ENCODE assay signal across 16 mouse cellular contexts in the genomic region with DNA sequence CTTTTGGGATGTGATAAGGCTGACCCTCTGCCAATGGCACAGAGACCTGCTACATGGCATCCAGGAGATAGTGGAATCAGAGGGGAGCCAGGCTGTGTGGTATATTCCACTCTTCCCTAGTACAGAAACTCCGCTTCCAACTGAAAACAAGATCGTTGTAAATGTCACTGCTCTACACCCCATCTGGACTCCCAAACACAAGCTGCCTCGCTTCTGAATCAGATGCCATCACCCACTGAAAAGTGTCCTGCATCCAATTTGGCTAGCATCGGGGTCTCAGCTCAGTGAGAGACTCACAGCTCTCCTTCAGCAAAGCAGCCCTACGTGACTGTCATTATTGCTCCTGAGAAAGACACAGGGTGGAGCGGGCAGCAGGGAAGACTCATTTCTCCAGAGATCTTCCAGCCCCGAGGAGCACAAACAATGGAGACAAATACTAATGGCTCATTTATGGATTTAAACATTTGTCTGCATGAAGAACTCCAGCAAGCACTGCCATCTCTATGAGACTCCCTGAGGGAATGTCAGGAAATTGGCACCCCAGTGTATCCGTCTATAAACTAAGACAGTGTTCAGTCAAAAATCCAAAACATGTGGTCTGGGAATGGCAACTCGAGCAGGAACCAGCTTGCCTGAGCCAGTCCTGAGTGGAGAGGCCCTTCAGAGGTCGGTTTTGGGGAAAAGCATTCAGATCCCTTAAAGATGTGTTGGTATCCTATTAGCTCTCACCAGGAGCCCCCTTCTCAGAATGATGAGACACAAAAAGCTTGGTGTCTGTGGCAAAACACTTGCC. TPM values are rescaled to one million over a fixed set of nuclear protein-coding genes. Genes with fewer than 3 reads are reported as not detected.
A peak's percentile ranks its signal among the peaks of the same experiment; 100 is the strongest.
DNase-seq lines count a peak whose midpoint lies in the region; ATAC-seq lines count a peak whose summit lies in the region.
"Had no signal": no experiment of that assay in that cellular context is flagged by ENCODE, and none has a peak within 500 bp of the region (broad histone marks: within the 10 kb centered on the region; RNA-seq: fewer than 3 reads in every experiment).

No protein-coding gene starts in this region.

- intact Hi-C loops in heart, postnatal 10 days (cut with DNase I) = no loop called here

- no peak overlapping the region for H3K4me2 ChIP-seq in embryonic facial prominence, embryonic 15.5 days (replicated peaks)

- WGBS in heart, embryonic 10.5 days = 69% methylated on average over 10 of the region's 10 CpGs
- WGBS in embryonic facial prominence, embryonic 15.5 days = 33% methylated on average over 10 of the region's 10 CpGs

- H3K27ac ChIP-seq in heart, embryonic 10.5 days = no peak overlapping the region
- H3K27ac ChIP-seq in embryonic facial prominence, embryonic 15.5 days (replicated peaks) = peak overlapping the region; percentile 17; the same call in 1 of the 2 replicates
- H3K27ac ChIP-seq: kidney, postnatal 0 days; liver, embryonic 14.5 days; stomach, postnatal 0 days had no signal

- no peak for ATAC-seq in embryonic facial prominence, embryonic 15.5 days (ENCODE audit: insufficient number of reproducible peaks, low FRiP score, low TSS enrichment, low read depth)

- no peaks in the 10 kb centered on the region for H3K27me3 ChIP-seq in heart, embryonic 10.5 days (ENCODE audit: insufficient read depth, poor library complexity, severe bottlenecking)
- no peaks in the 10 kb centered on the region for H3K27me3 ChIP-seq in embryonic facial prominence, embryonic 15.5 days
- H3K27me3 ChIP-seq: CH12.LX had no signal

- H3K36me3 ChIP-seq in heart, embryonic 10.5 days = no peaks in the 10 kb centered on the region
- no peaks in the 10 kb centered on the region for H3K36me3 ChIP-seq in embryonic facial prominence, embryonic 15.5 days

- peak; percentile 67 for DNase-seq in heart, embryonic 10.5 days (ENCODE audit: low spot score)
- DNase-seq in heart, postnatal 10 days = no peak
- DNase-seq in layer of hippocampus, postnatal 10 days (ENCODE audit: low spot score in 2 of 2) = peak; percentile 57 to 64
- DNase-seq in right cerebral cortex, postnatal 4 days = peak; percentile 41
- DNase-seq in retina, postnatal 1 day = no peak
- DNase-seq in lung, postnatal 25 days (ENCODE audit: low spot score) = no peak
- no peak for DNase-seq in lung, postnatal 10 days
- DNase-seq: heart, postnatal 36 days had no signal

- no peaks in the 10 kb centered on the region for H3K4me1 ChIP-seq in heart, embryonic 10.5 days
- H3K4me1 ChIP-seq in embryonic facial prominence, embryonic 15.5 days = peaks cover 37% of the 10 kb centered on the region

- H3K4me3 ChIP-seq in heart, embryonic 10.5 days = no peak overlapping the region
- H3K4me3 ChIP-seq in embryonic facial prominence, embryonic 15.5 days (replicated peaks) = no peak overlapping the region
- H3K4me3 ChIP-seq: erythroblast, embryonic 14.5 days; myocyte had no signal

- H3K9me3 ChIP-seq in heart, embryonic 10.5 days = no peaks in the 10 kb centered on the region
- H3K9me3 ChIP-seq in embryonic facial prominence, embryonic 15.5 days (replicated peaks) = no peaks in the 10 kb centered on the region

- H3K9ac ChIP-seq in embryonic facial prominence, embryonic 15.5 days = no peak overlapping the region
- H3K9ac ChIP-seq: liver, embryonic 14.5 days had no signal

RNA-seq across cellular contexts. Expression of a gene that starts 28.3 kb away (rescaled TPM):
- 0.30 and 0.36 TPM in 2 replicates for polyA plus RNA-seq in heart, embryonic 10.5 days (2016; fragmentation: Nextera tagmentation; extraction: Ambion mirVana)
- under 1 TPM; 0.22 to 0.50 TPM for total RNA-seq in heart, postnatal 10 days (2021)
- 1.2 and 1.4 TPM in 2 replicates for polyA plus RNA-seq in embryonic facial prominence, embryonic 15.5 days (2015; fragmentation: Nextera tagmentation; extraction: Ambion mirVana)
- total RNA-seq in layer of hippocampus, postnatal 10 days (2021) = 10 to 100 TPM; 31.6 to 34.5 TPM
- total RNA-seq: CH12.LX; megakaryocyte progenitor cell, adult 5-6 weeks had no signal
- polyA plus RNA-seq: erythroblast, embryonic 14.5 days had no signal

RNA-seq across cellular contexts. Expression of a gene that starts 36.2 kb away (rescaled TPM):
- polyA plus RNA-seq in heart, embryonic 10.5 days (2016; fragmentation: Nextera tagmentation; extraction: Ambion mirVana) = 0.07 TPM in 1 of 2 replicates, not detected in the other
- total RNA-seq in heart, postnatal 10 days (2021) = 1 to 10 TPM; 1.9 to 2.1 TPM
- polyA plus RNA-seq in embryonic facial prominence, embryonic 15.5 days (2015; fragmentation: Nextera tagmentation; extraction: Ambion mirVana) = 0.13 and 0.27 TPM in 2 replicates
- not detected for total RNA-seq in layer of hippocampus, postnatal 10 days (2021)
- total RNA-seq: CH12.LX; megakaryocyte progenitor cell, adult 5-6 weeks had no signal
- polyA plus RNA-seq: erythroblast, embryonic 14.5 days; kidney, postnatal 0 days; liver, embryonic 14.5 days; myocyte; stomach, postnatal 0 days had no signal

Comparison
In these comparisons a context has a peak if more than half of its experiments do, and no peak if none do; other contexts are left out.
1. DNase-seq: peak in heart, embryonic 10.5 days (single experiment), layer of hippocampus, postnatal 10 days (2 of 2) and right cerebral cortex, postnatal 4 days (single experiment); none in heart, postnatal 10 days (0 of 2), retina, postnatal 1 day (single experiment), lung, postnatal 25 days (single experiment) and lung, postnatal 10 days (single experiment).
2. RNA of a gene that starts 28.3 kb away (total RNA-seq): 31.6 to 34.5 TPM in layer of hippocampus, postnatal 10 days; 0.22 to 0.50 TPM in heart, postnatal 10 days; every median in the first group is over 10 times any median in the second.